Comparison of ENCODE assay signal across 25 mouse cellular contexts in genomic region chr7:89954261-89954660, GRCm38 (mm10). TPM values are rescaled to one million over a fixed set of nuclear protein-coding genes. Genes with fewer than 3 reads are reported as not detected.
"Had no signal": no experiment of that assay in that cellular context is flagged by ENCODE, and none has a peak within 500 bp of the region (broad histone marks: within the 10 kb centered on the region; RNA-seq: fewer than 3 reads in every experiment).

No protein-coding gene starts in this region.

- DNase-seq: liver, postnatal 0 days; lung, adult 2 months; lung, postnatal 14 days; lung, postnatal 36 days; retina, postnatal 1 day; right cerebral cortex, adult 18-20 months; right cerebral cortex, postnatal 25 days; right cerebral cortex, postnatal 4 days; spleen, adult 18-20 months; thymus, adult 18-20 months; thymus, postnatal 14 days; thymus, postnatal 36 days had no signal

- H3K27me3 ChIP-seq: lung, embryonic 15.5 days; megakaryocyte, embryonic 14.5 days; midbrain, embryonic 13.5 days; midbrain, embryonic 15.5 days; neural tube, embryonic 12.5 days had no signal

- H3K9ac ChIP-seq: liver, postnatal 0 days; lung, embryonic 15.5 days; midbrain, embryonic 13.5 days; midbrain, embryonic 15.5 days; neural tube, embryonic 12.5 days had no signal

- H3K27ac ChIP-seq: lung, embryonic 15.5 days; macrophage; midbrain, embryonic 13.5 days; midbrain, embryonic 15.5 days; neural tube, embryonic 12.5 days had no signal

- ATAC-seq: liver, postnatal 0 days; lung, postnatal 0 days; midbrain, embryonic 13.5 days; midbrain, embryonic 15.5 days had no signal

- H3K4me3 ChIP-seq: lung, embryonic 15.5 days; megakaryocyte, embryonic 14.5 days; midbrain, embryonic 13.5 days; midbrain, embryonic 15.5 days; neural tube, embryonic 12.5 days had no signal

- H3K9me3 ChIP-seq: lung, embryonic 15.5 days; megakaryocyte, embryonic 14.5 days; midbrain, embryonic 13.5 days; midbrain, embryonic 15.5 days; neural tube, embryonic 12.5 days had no signal

- H3K4me1 ChIP-seq: lung, embryonic 15.5 days; megakaryocyte, embryonic 14.5 days; midbrain, embryonic 13.5 days; midbrain, embryonic 15.5 days; neural tube, embryonic 12.5 days had no signal

- H3K4me2 ChIP-seq: lung, embryonic 15.5 days; midbrain, embryonic 11.5 days; midbrain, embryonic 13.5 days; midbrain, embryonic 15.5 days; neural tube, embryonic 12.5 days had no signal

RNA-seq across cellular contexts. Expression of gene Ccdc81, which starts 50.8 kb away (rescaled TPM):
- total RNA-seq: megakaryocyte progenitor cell, adult 5-6 weeks; monocyte, adult 5-6 weeks; neutrophil, adult 5-6 weeks had no signal
- polyA plus RNA-seq: liver, postnatal 0 days; macrophage; small intestine, adult 2 months; stomach, embryonic 14.5 days had no signal
